Mouse (Mus musculus) lung, embryonic 15.5 days (tissue): ENCODE measurements around the gene Apba1. TPM values are rescaled to one million over a fixed set of nuclear protein-coding genes. Genes with fewer than 3 reads are reported as not detected.

Experiments
- ATAC-seq: fragments of 200-750 bp; cut with Nextera tagmentation; 2 replicates; pipeline ENCODE4 v1.8.0; 2017; ENCODE audit warnings: moderate number of reproducible peaks, borderline replicate concordance; ENCODE audit not compliant: low FRiP score, low TSS enrichment; ENCODE audit errors: extremely low read depth
- H3K27ac ChIP-seq: fragments of 300-500 bp; sonication (generic); 2 replicates; pipeline ENCODE4 v1.5.1; 2015; ENCODE audit warnings: moderate library complexity, mild to moderate bottlenecking, inconsistent platforms
- H3K27me3 ChIP-seq: fragments of 300-500 bp; sonication (generic); 2 replicates; pipeline ENCODE4 v1.6.1; 2015; ENCODE audit warnings: inconsistent platforms
- H3K36me3 ChIP-seq: fragments of 300-500 bp; sonication (generic); 2 replicates; pipeline ENCODE4 v1.6.1; 2015; ENCODE audit warnings: inconsistent platforms
- H3K4me1 ChIP-seq: fragments of 300-500 bp; sonication (generic); 2 replicates; pipeline ENCODE4 v1.6.1; 2015; ENCODE audit warnings: inconsistent platforms
- H3K4me2 ChIP-seq: fragments of 300-500 bp; sonication (generic); 2 replicates; pipeline ENCODE4 v1.6.1; 2015; ENCODE audit warnings: inconsistent platforms, mild to moderate bottlenecking, moderate library complexity
- H3K4me3 ChIP-seq: fragments of 300-500 bp; sonication (generic); 2 replicates; pipeline ENCODE4 v1.5.1; 2015; ENCODE audit warnings: mild to moderate bottlenecking, inconsistent platforms
- H3K9ac ChIP-seq: fragments of 300-500 bp; sonication (generic); 2 replicates; pipeline ENCODE4 v1.6.1; 2015; ENCODE audit warnings: inconsistent platforms
- H3K9me3 ChIP-seq: fragments of 300-500 bp; sonication (generic); 2 replicates; pipeline ENCODE4 v1.6.1; 2016; ENCODE audit warnings: inconsistent platforms
- WGBS: fragments of 180-500 bp; shearing (Covaris S2); methylation state at CpG from one replicate; pipeline ENCODE4 v1.1.7; 2015; 5-methylcytosine and 5-hydroxymethylcytosine counted together
- polyA plus RNA-seq: library from polyadenylated mRNA; unstranded; fragments of >200 nt; fragmentation: Nextera tagmentation; extraction: Ambion mirVana; gene quantifications from 2 replicates; pipeline ENCODE4 v1.2.1, GENCODE M21; 2015

Apba1 gene
- polyA plus RNA-seq, 1 experiment from 2014 or later = 0.37 TPM

DNA sequence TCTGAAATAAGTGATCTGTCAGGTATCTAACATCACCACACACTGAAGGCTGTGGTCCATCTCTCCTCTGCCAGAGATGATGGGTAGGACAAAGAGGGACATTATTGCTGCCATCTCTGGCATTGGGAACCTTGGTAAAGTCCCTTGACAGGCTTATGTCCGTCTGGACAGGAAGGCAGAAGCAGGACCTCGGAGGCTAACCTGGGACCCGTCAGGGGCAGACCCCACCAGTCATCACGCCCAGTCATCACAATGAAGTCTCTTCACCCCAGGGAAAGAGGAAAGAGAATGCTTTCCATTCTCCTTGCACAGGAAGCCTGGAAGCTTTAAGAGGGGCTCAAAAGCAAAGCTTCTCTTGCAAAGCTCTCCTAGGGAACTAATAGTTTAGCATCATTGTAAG, 189.2 kb downstream of the Apba1 start:
- Histone ChIP-seq H3K4me3 (no peak overlapping the region), H3K27me3 (no peaks in the 10 kb centered on the region), H3K9me3 (no peaks in the 10 kb centered on the region), H3K36me3 (no peaks in the 10 kb centered on the region), H3K27ac (no peak overlapping the region), H3K9ac (no peak overlapping the region), H3K4me2 (no peak overlapping the region), H3K4me1 (no peaks in the 10 kb centered on the region)
- WGBS = 57% methylated on average over 4 of the region's 4 CpGs
- no peak for ATAC-seq

DNA sequence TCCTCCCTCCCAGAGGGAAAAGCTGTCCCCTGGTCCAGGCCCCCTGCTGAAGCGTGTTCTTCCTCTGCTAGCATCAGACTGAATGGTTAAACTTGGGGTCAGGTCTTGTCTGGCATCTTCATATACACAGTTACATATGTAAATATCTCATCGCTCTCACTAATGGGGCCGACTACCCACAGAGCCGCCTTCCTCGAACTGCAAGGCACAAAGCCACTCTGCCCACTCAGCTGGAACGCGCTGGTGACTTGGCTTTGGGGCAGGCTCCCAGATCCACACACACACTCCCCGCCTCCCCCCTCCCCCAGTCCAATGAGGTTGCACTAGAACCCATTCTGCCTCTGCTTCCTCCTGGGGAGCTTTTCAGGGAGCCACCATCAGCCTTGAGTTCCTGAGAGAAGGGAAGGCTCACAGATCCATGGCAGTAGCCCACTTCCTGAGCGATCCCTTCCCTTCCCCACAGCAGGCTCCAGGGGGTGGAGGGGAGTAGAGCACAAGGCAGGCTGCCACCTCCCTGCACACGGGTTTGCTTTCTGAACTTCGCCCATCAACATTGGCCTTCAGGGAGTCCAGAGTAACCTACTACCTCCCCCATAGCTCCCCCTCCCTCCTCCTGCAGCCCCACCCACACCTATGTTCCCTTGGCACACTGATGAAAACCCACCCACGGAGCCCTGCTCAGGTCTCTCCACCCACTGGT, 189.8 kb downstream of the Apba1 start:
- WGBS = 40% methylated on average over 12 of the region's 12 CpGs
- H3K4me3 ChIP-seq = no peak overlapping the region
- no peaks in the 10 kb centered on the region for H3K4me1 ChIP-seq
- no peak overlapping the region for H3K27ac ChIP-seq
- ATAC-seq = no peak
- H3K9ac ChIP-seq = no peak overlapping the region
- no peak overlapping the region for H3K4me2 ChIP-seq
- no peaks in the 10 kb centered on the region for H3K36me3 ChIP-seq
- no peaks in the 10 kb centered on the region for H3K27me3 ChIP-seq
- no peaks in the 10 kb centered on the region for H3K9me3 ChIP-seq

DNA sequence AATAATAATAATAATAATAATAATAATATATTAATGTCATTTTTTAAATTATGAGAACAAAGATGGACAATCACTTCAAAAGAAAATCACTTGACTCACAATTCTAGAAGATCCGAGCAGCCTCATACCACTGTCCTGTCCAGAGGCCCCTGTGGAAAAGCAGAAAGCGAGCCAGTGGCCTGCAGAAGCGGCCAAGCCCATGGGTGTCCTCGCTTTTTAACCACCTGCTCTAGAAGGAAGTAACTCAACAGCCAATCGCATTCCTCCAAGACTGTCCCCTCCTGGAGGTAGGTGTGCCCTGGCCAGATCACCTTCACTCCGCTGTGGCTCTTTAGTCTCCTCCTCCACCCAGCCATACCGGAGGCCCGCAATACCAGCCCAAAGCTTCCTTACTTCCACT, 196.8 kb downstream of the Apba1 start:
- no peak for ATAC-seq
- no peaks in the 10 kb centered on the region for H3K36me3 ChIP-seq
- peaks cover 10% of the 10 kb centered on the region for H3K4me1 ChIP-seq
- H3K4me2 ChIP-seq = no peak overlapping the region
- no peak overlapping the region for H3K4me3 ChIP-seq
- no peak overlapping the region for H3K27ac ChIP-seq
- H3K9me3 ChIP-seq = no peaks in the 10 kb centered on the region
- WGBS = 86% methylated on average over 8 of the region's 8 CpGs
- H3K27me3 ChIP-seq = no peaks in the 10 kb centered on the region
- H3K9ac ChIP-seq = no peak overlapping the region

DNA sequence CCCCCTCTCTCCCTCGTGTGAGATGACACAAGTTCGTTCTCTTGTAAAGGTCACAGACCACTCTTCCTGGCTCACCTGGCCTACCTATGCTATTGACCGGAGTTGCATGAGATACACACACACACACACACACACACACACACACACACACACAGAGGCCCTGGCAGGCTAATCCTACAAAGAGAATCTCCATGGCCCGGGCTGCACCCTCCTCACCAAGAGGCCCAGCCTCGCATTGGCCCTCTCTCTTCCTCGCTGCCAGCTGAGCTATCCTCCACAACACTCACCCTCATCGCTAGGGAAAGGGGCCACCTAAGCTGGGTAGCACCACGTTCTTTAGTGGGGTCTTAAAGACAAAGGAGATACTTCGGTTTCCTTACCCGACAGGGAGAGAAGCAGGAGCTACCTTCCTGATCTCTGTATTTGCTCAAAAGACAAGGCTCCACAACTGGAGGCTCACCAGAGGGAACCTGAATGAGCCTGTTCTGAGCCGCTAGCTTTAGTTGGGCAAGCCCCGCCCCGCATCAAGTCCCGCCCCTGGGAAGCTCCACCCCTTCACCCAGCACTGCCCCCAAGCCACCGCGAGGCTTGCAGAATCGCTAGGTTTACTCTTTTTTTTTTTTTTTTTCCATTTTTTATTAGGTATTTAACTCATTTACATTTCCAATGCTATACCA, 197.8 kb downstream of the Apba1 start:
- Histone ChIP-seq H3K4me3 (no peak overlapping the region), H3K9ac (no peak overlapping the region), H3K27me3 (no peaks in the 10 kb centered on the region), H3K27ac (no peak overlapping the region), H3K9me3 (no peaks in the 10 kb centered on the region), H3K4me2 (no peak overlapping the region), H3K36me3 (no peaks in the 10 kb centered on the region), H3K4me1 (peaks cover 16% of the 10 kb centered on the region)
- WGBS = 49% methylated on average over 17 of the region's 17 CpGs
- no peak for ATAC-seq

DNA sequence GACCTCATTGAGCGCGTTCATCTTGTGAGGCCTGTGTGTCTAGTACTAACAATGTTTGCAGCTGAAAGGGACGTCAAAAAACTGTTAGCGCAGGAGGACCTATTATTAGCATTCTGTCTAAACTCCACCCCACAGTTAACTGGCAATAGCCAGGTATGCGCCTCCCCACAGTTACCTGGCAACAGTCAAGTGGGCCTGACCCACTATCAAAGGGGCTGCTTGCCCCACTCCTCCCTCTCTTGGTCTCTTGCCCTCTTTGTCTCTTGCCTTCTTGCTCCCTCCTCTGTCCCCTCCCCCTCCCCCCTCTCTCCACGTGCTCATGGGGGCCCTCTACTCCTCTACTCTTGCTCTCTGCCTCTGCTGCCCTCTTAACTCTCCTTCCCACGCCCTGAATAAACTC, 198.9 kb downstream of the Apba1 start:
- Histone ChIP-seq H3K9me3 (no peaks in the 10 kb centered on the region), H3K4me2 (no peak overlapping the region), H3K27me3 (no peaks in the 10 kb centered on the region), H3K36me3 (no peaks in the 10 kb centered on the region), H3K9ac (no peak overlapping the region), H3K27ac (no peak overlapping the region), H3K4me1 (peaks cover 22% of the 10 kb centered on the region), H3K4me3 (no peak overlapping the region)
- WGBS = 56% methylated on average over 7 of the region's 7 CpGs
- ATAC-seq = peak; percentile 62

DNA sequence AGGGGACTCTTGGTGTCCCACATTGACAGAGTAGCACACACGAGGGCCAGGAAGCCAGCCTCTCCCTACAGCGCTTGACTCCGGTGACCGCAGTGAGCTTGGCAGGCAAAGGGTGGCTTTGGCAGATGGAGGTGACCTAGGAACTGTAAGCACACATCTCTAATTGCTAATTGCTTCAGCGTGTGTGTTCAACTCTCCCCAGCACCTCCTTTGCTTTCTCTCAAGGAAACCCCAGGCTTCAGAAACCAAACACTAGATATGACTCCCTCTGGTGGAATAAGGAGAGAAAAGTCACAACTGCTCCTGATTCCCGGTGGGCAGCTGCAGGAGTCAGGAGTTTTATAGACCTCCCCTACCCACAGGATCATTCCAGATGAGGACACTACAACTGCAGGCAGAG, 200.2 kb downstream of the Apba1 start:
- 31% methylated on average over 6 of the region's 6 CpGs for WGBS
- Histone ChIP-seq H3K36me3 (no peaks in the 10 kb centered on the region), H3K4me1 (peaks cover 22% of the 10 kb centered on the region), H3K4me2 (no peak overlapping the region), H3K27me3 (no peaks in the 10 kb centered on the region), H3K4me3 (no peak overlapping the region), H3K9me3 (no peaks in the 10 kb centered on the region), H3K9ac (no peak overlapping the region), H3K27ac (no peak overlapping the region)
- ATAC-seq = no peak

DNA sequence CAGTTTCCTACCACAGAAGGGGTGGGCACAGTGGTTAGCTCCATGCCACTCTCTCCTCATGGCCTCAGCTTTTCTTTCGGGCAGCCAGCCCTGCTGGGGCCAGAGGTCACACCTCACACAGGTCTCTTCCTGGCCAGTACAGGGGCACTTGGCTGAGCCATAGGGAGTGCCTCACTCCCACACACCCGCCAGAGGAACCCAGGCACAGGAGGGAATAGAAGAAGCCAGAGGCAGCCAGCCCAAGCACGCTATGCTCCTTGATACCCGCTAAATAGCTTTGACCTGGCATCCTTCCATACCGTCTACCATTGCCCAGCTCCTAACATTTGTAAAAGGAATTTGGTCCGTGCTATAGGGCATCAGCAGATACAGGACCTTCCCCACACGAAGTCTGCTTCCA, 201.2 kb downstream of the Apba1 start:
- no peak for ATAC-seq
- H3K9me3 ChIP-seq = no peaks in the 10 kb centered on the region
- no peak overlapping the region for H3K4me3 ChIP-seq
- H3K27ac ChIP-seq = no peak overlapping the region
- no peaks in the 10 kb centered on the region for H3K27me3 ChIP-seq
- H3K9ac ChIP-seq = no peak overlapping the region
- H3K4me2 ChIP-seq = no peak overlapping the region
- H3K36me3 ChIP-seq = no peaks in the 10 kb centered on the region
- peaks cover 22% of the 10 kb centered on the region for H3K4me1 ChIP-seq
- 47% methylated on average over 7 of the region's 7 CpGs for WGBS

DNA sequence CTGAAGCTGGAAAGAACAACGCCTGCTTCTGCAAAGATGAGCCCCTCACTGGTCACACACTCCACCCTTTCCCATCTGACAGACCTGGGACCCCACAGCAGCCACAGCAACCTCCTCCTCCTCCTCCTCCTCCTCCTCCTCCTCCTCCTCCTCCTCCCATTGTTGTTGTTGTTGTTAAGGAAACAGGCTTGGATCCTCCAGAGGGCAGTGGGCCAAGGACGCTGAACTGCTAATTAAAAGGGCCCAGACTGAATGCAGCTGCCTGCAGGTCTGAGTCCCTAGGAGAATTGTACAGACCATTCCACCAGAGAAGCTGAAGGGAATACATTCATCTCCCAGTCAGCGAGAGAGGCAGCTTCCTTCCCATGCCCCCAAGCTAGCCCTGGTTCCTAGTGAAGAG, 201.6 kb downstream of the Apba1 start:
- ATAC-seq = no peak
- Histone ChIP-seq H3K4me3 (no peak overlapping the region), H3K4me1 (peaks cover 22% of the 10 kb centered on the region), H3K27ac (no peak overlapping the region), H3K9ac (no peak overlapping the region), H3K27me3 (no peaks in the 10 kb centered on the region), H3K4me2 (no peak overlapping the region), H3K36me3 (no peaks in the 10 kb centered on the region), H3K9me3 (no peaks in the 10 kb centered on the region)
- WGBS = 41% methylated on average over 3 of the region's 3 CpGs

DNA sequence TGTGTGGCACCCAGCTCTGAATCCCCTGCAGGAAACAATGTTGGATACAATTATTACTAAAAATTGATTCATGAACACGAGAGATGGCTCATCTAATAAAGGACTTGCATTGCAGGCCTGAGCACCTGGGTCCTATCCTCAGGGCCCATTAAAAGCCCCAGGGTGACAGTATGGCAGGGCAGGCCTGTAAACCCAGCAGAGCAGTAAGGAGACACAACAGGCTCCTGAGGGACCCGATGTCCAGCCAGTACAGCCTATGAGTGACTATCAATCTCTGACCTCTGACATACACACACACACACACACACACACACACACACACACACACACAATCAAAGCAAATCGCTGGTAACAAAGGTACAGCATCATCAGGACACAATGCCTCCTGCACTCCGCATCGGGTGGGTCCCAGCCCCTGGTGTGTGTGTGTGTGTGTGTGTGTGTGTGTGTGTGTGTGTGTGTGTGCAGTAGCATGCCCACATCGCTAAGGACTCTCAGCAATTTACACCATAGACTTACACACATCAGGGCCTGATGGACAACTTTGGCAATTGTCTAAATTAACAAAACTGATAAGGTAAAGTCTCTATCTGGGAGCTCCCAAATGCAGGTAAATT, 202.3 kb downstream of the Apba1 start:
- Histone ChIP-seq H3K9ac (no peak overlapping the region), H3K27me3 (no peaks in the 10 kb centered on the region), H3K27ac (no peak overlapping the region), H3K9me3 (no peaks in the 10 kb centered on the region), H3K4me3 (no peak overlapping the region), H3K4me2 (no peak overlapping the region), H3K36me3 (no peaks in the 10 kb centered on the region), H3K4me1 (peaks cover 22% of the 10 kb centered on the region)
- no peak for ATAC-seq
- 72% methylated on average over 6 of the region's 6 CpGs for WGBS

DNA sequence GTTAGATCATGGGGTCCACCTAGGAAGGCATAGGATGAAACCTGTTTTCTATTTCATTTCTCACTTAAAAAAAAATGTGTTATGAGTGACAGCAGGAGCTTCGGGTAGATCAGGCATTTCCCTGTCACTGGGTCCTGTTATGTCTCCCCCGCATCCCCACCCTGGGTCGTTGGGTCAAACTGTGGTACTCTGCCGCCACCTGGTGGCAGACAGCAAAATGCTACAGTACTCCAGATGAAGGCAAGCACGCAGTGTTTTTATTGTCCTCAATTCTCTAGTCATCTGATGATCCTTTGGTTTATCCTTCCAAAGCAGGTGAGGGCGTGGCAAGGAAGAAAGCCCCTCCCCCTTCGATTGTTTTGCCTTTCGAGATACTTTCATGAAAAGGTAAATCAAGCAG, 202.8 kb downstream of the Apba1 start:
- H3K4me1 ChIP-seq = peaks cover 22% of the 10 kb centered on the region
- no peak overlapping the region for H3K4me3 ChIP-seq
- no peak overlapping the region for H3K27ac ChIP-seq
- H3K9ac ChIP-seq = no peak overlapping the region
- ATAC-seq = 0 out of 2 replicates have a peak, but pooled peaks have one; percentile 45
- no peaks in the 10 kb centered on the region for H3K36me3 ChIP-seq
- no peaks in the 10 kb centered on the region for H3K9me3 ChIP-seq
- under 1% methylated on average over 8 of the region's 8 CpGs for WGBS
- H3K4me2 ChIP-seq = no peak overlapping the region
- no peaks in the 10 kb centered on the region for H3K27me3 ChIP-seq

DNA sequence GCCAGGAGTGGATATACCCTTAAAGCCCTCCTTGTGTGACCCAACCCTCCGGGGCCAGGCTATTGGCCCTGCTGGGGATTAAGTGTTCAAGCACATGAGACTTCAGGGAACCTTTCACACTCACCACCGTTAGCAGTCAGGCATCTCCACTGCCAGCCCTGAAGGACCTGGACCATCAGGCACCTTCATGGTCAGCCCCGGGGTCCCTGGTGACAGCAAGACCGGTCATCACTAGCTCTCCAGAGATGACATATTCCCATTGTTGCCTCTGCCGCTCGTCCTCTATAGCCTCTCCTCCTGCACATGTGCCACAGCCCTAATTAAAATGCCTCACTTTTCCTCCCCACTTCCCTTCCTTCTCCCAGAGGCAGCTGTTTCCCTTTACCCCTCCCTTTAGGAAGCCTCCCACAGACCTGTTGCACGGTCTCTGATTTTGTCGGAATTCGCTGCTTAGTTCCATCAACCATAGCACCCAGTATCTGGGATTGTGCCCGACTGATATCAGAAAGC, 205.8 kb downstream of the Apba1 start:
- WGBS = 70% methylated on average over 10 of the region's 10 CpGs
- H3K4me1 ChIP-seq = peaks cover 36% of the 10 kb centered on the region
- no peak overlapping the region for H3K4me3 ChIP-seq
- H3K27me3 ChIP-seq = no peaks in the 10 kb centered on the region
- no peak for ATAC-seq
- no peaks in the 10 kb centered on the region for H3K36me3 ChIP-seq
- no peak overlapping the region for H3K9ac ChIP-seq
- no peak overlapping the region for H3K27ac ChIP-seq
- H3K4me2 ChIP-seq = no peak overlapping the region
- no peaks in the 10 kb centered on the region for H3K9me3 ChIP-seq

DNA sequence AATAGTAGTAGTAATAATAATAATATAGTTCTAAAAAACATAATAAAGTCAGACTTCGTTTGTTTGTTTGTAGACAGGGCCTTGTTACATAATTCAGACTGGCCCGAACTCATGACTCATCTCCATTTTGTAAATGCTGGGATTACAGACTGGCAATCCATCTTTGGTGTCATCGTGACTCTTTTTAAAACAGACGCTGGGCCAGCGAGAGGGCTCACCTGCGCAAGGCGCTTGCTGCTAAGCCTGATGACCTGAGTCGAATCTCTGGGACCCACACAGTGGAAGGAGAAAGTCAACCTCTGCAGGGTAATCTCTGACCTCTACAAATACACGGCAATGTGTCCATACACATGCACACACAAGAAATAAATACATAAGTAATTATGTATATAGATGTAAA, 207.7 kb downstream of the Apba1 start:
- H3K9ac ChIP-seq = no peak overlapping the region
- peak overlapping the region; percentile 81; the same call in 1 of the 2 replicates for H3K27ac ChIP-seq
- no peak for ATAC-seq
- no peaks in the 10 kb centered on the region for H3K36me3 ChIP-seq
- no peaks in the 10 kb centered on the region for H3K9me3 ChIP-seq
- no peak overlapping the region for H3K4me2 ChIP-seq
- no peak overlapping the region for H3K4me3 ChIP-seq
- peaks cover 23% of the 10 kb centered on the region for H3K4me1 ChIP-seq
- no peaks in the 10 kb centered on the region for H3K27me3 ChIP-seq
- WGBS = 88% methylated on average over 9 of the region's 9 CpGs
